Mouse (Mus musculus) small intestine, adult 2 months (tissue): ENCODE results near the gene Ets1.

Source experiments
- CTCF ChIP-seq: fragments of 200-500 bp; IDR thresholded peaks from 2 replicates; pipeline ENCODE4 v1.5.1; 2012; ENCODE audit warnings: low read depth, mild to moderate bottlenecking, control low read depth, inconsistent platforms, low read length, moderate library complexity, mixed read lengths; ENCODE audit not compliant: insufficient replicate concordance, insufficient read length; ENCODE audit errors: extremely low read depth
- POLR2A ChIP-seq: fragments of 200-500 bp; IDR thresholded peaks from 2 replicates; pipeline ENCODE4 v1.6.1; 2012; ENCODE audit warnings: low read depth, mild to moderate bottlenecking, control low read depth, inconsistent platforms, low read length, moderate library complexity

DNA sequence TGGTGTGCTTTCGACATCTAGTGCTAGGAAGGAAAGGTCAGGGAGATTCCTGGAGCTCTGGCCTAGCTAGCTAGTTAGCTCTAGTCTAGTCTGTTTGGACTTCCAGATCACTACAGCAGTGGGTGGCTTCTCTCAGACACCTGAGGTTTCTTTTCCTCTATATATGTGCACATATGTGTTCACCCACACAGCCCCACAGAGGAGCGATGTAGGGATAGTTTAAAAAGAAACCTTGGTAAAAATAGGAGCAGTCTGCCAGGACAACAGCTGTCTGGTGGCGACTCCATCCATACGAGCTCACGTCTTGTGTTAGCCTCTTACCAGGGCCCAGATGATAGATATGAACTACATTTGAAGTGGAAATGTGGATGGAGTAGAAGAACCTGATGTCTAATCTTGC is 112.5 kb downstream of the Ets1 start:
- TF ChIP-seq POLR2A (no peak), CTCF (no peak)
